ENCODE assay signal across 20 mouse cellular contexts in genomic region chr4:76438496-76439079, GRCm38 (mm10).
DNase-seq lines count a peak whose midpoint lies in the region; ATAC-seq lines count a peak whose summit lies in the region.
"Had no signal": no experiment of that assay in that cellular context is flagged by ENCODE, and none has a peak within 500 bp of the region (broad histone marks: within the 10 kb centered on the region; RNA-seq: fewer than 3 reads in every experiment).

No protein-coding gene starts in this region.

- H3K27me3 ChIP-seq in forebrain, embryonic 13.5 days = no peaks in the 10 kb centered on the region
- no peaks in the 10 kb centered on the region for H3K27me3 ChIP-seq in forebrain, embryonic 10.5 days (ENCODE audit: poor library complexity, severe bottlenecking)
- H3K27me3 ChIP-seq in midbrain, embryonic 13.5 days = no peaks in the 10 kb centered on the region
- no peaks in the 10 kb centered on the region for H3K27me3 ChIP-seq in midbrain, embryonic 10.5 days (ENCODE audit: low read depth, poor library complexity, severe bottlenecking)
- H3K27me3 ChIP-seq in hindbrain, embryonic 13.5 days = no peaks in the 10 kb centered on the region
- H3K27me3 ChIP-seq in neural tube, embryonic 13.5 days = no peaks in the 10 kb centered on the region
- H3K27me3 ChIP-seq: heart, embryonic 15.5 days; liver, embryonic 13.5 days; lung, embryonic 15.5 days; midbrain, embryonic 12.5 days had no signal

- 66% methylated on average over 6 of the region's 6 CpGs for WGBS in forebrain, embryonic 13.5 days
- WGBS in forebrain, embryonic 10.5 days = 91% methylated on average over 6 of the region's 6 CpGs
- 69% methylated on average over 6 of the region's 6 CpGs for WGBS in midbrain, embryonic 13.5 days
- 89% methylated on average over 6 of the region's 6 CpGs for WGBS in midbrain, embryonic 10.5 days
- WGBS in hindbrain, embryonic 13.5 days = 47% methylated on average over 6 of the region's 6 CpGs
- 40% methylated on average over 6 of the region's 6 CpGs for WGBS in neural tube, embryonic 13.5 days

- H3K36me3 ChIP-seq in forebrain, embryonic 13.5 days (ENCODE audit: poor library complexity, severe bottlenecking) = no peaks in the 10 kb centered on the region
- no peaks in the 10 kb centered on the region for H3K36me3 ChIP-seq in forebrain, embryonic 10.5 days (replicated peaks)
- H3K36me3 ChIP-seq in midbrain, embryonic 13.5 days = no peaks in the 10 kb centered on the region
- no peaks in the 10 kb centered on the region for H3K36me3 ChIP-seq in midbrain, embryonic 10.5 days
- H3K36me3 ChIP-seq in hindbrain, embryonic 13.5 days = no peaks in the 10 kb centered on the region
- H3K36me3 ChIP-seq in neural tube, embryonic 13.5 days = no peaks in the 10 kb centered on the region
- H3K36me3 ChIP-seq: G1E; heart, embryonic 15.5 days; liver, embryonic 13.5 days; lung, embryonic 15.5 days; midbrain, embryonic 12.5 days had no signal

- peak; percentile 52; the same call in 1 of the 2 replicates for ATAC-seq in forebrain, embryonic 13.5 days
- peak; percentile 40; the same call in 1 of the 2 replicates for ATAC-seq in midbrain, embryonic 13.5 days
- peak; percentile 48; the same call in 1 of the 2 replicates for ATAC-seq in hindbrain, embryonic 13.5 days (ENCODE audit: low FRiP score)
- peak; percentile 48; the same call in 1 of the 2 replicates for ATAC-seq in neural tube, embryonic 13.5 days (ENCODE audit: low read depth)

- no peak overlapping the region for H3K4me2 ChIP-seq in forebrain, embryonic 13.5 days
- no peak overlapping the region for H3K4me2 ChIP-seq in midbrain, embryonic 13.5 days (replicated peaks)
- H3K4me2 ChIP-seq in hindbrain, embryonic 13.5 days = 0 out of 2 replicates have a peak overlapping the region, but pooled peaks have one; percentile 1
- 0 out of 2 replicates have a peak overlapping the region, but pooled peaks have one; percentile 2 for H3K4me2 ChIP-seq in neural tube, embryonic 13.5 days
- H3K4me2 ChIP-seq: heart, embryonic 15.5 days; liver, embryonic 13.5 days; lung, embryonic 15.5 days; midbrain, embryonic 12.5 days had no signal

- peaks cover 33% of the 10 kb centered on the region for H3K4me1 ChIP-seq in forebrain, embryonic 13.5 days
- H3K4me1 ChIP-seq in forebrain, embryonic 10.5 days = peaks cover 24% of the 10 kb centered on the region; the same call in 1 of the 2 replicates
- H3K4me1 ChIP-seq in midbrain, embryonic 13.5 days (replicated peaks) = peaks cover 29% of the 10 kb centered on the region
- H3K4me1 ChIP-seq in midbrain, embryonic 10.5 days = peaks cover 15% of the 10 kb centered on the region
- peaks cover 49% of the 10 kb centered on the region for H3K4me1 ChIP-seq in hindbrain, embryonic 13.5 days (replicated peaks)
- H3K4me1 ChIP-seq in neural tube, embryonic 13.5 days (replicated peaks) = peaks cover 61% of the 10 kb centered on the region
- H3K4me1 ChIP-seq: liver, embryonic 13.5 days had no signal

- H3K9me3 ChIP-seq in forebrain, embryonic 13.5 days (replicated peaks) = no peaks in the 10 kb centered on the region
- no peaks in the 10 kb centered on the region for H3K9me3 ChIP-seq in forebrain, embryonic 10.5 days
- H3K9me3 ChIP-seq in midbrain, embryonic 13.5 days = no peaks in the 10 kb centered on the region
- H3K9me3 ChIP-seq in midbrain, embryonic 10.5 days (replicated peaks) = no peaks in the 10 kb centered on the region
- H3K9me3 ChIP-seq in hindbrain, embryonic 13.5 days = no peaks in the 10 kb centered on the region
- H3K9me3 ChIP-seq in neural tube, embryonic 13.5 days = no peaks in the 10 kb centered on the region
- H3K9me3 ChIP-seq: G1E; heart, embryonic 15.5 days; liver, embryonic 13.5 days; lung, embryonic 15.5 days; midbrain, embryonic 12.5 days had no signal

- H3K9ac ChIP-seq in forebrain, embryonic 13.5 days = no peak overlapping the region
- H3K9ac ChIP-seq in midbrain, embryonic 13.5 days (replicated peaks) = no peak overlapping the region
- H3K9ac ChIP-seq in hindbrain, embryonic 13.5 days = no peak overlapping the region
- H3K9ac ChIP-seq in neural tube, embryonic 13.5 days = no peak overlapping the region
- H3K9ac ChIP-seq: heart, embryonic 15.5 days; liver, embryonic 13.5 days; lung, embryonic 15.5 days; midbrain, embryonic 12.5 days had no signal

- H3K27ac ChIP-seq in forebrain, embryonic 13.5 days = no peak overlapping the region
- no peak overlapping the region for H3K27ac ChIP-seq in forebrain, embryonic 10.5 days
- H3K27ac ChIP-seq in midbrain, embryonic 13.5 days = no peak overlapping the region
- no peak overlapping the region for H3K27ac ChIP-seq in midbrain, embryonic 10.5 days (replicated peaks)
- H3K27ac ChIP-seq in hindbrain, embryonic 13.5 days = peak overlapping the region; percentile 55; the same call in 1 of the 2 replicates
- H3K27ac ChIP-seq in neural tube, embryonic 13.5 days (replicated peaks) = 0 out of 2 replicates have a peak overlapping the region, but pooled peaks have one; percentile 4
- H3K27ac ChIP-seq: heart, embryonic 15.5 days; liver, embryonic 13.5 days; lung, embryonic 15.5 days; midbrain, embryonic 12.5 days had no signal

- H3K4me3 ChIP-seq in forebrain, embryonic 13.5 days = no peak overlapping the region
- no peak overlapping the region for H3K4me3 ChIP-seq in forebrain, embryonic 10.5 days
- no peak overlapping the region for H3K4me3 ChIP-seq in midbrain, embryonic 13.5 days (replicated peaks)
- no peak overlapping the region for H3K4me3 ChIP-seq in midbrain, embryonic 10.5 days
- H3K4me3 ChIP-seq in hindbrain, embryonic 13.5 days = no peak overlapping the region
- no peak overlapping the region for H3K4me3 ChIP-seq in neural tube, embryonic 13.5 days
- H3K4me3 ChIP-seq: erythroblast, embryonic 14.5 days; heart, embryonic 15.5 days; liver, embryonic 13.5 days; lung, embryonic 15.5 days; midbrain, embryonic 12.5 days had no signal

- no peak for DNase-seq in forebrain, embryonic 10.5 days (ENCODE audit: extremely low spot score, low spot score)
- no peak for DNase-seq in midbrain, embryonic 10.5 days (ENCODE audit: low spot score)
- DNase-seq in urinary bladder, postnatal 10 days (ENCODE audit: low spot score) = no peak
- DNase-seq in cerebellum, postnatal 25 days = no peak
- DNase-seq: adrenal gland, postnatal 25 days; cerebellum, adult 11-12 months; gastrocnemius, postnatal 25 days; kidney, adult 11 months; liver, embryonic 13.5 days; lung, postnatal 4 days; right cerebral cortex, postnatal 25 days had no signal

Comparison
In these comparisons a context has a peak if more than half of its experiments do, and no peak if none do; other contexts are left out.
1. H3K27ac ChIP-seq: peak in hindbrain, embryonic 13.5 days (single experiment) and neural tube, embryonic 13.5 days (single experiment); none in forebrain, embryonic 13.5 days (single experiment), forebrain, embryonic 10.5 days (single experiment), midbrain, embryonic 13.5 days (single experiment) and midbrain, embryonic 10.5 days (single experiment).
2. H3K4me2 ChIP-seq: peak in hindbrain, embryonic 13.5 days (single experiment) and neural tube, embryonic 13.5 days (single experiment); none in forebrain, embryonic 13.5 days (single experiment) and midbrain, embryonic 13.5 days (single experiment).
3. Peak in every context shown above with its lines, with median percentiles within 50 percentile points of each other: ATAC-seq.